Mouse (Mus musculus) heart, adult 2 months (tissue): ENCODE measurements around the gene Clasp2. TPM values are rescaled to one million over a fixed set of nuclear protein-coding genes. Genes with fewer than 3 reads are reported as not detected.

ENCODE experiments used
- DNase-seq, 2 experiments: peaks; one replicate each; pipeline ENCODE4 v3.0.0; 2021
- H3K27ac ChIP-seq: fragments of 200-600 bp; 2 replicates; pipeline ENCODE4 v1.8.1; 2022
- H3K27me3 ChIP-seq: fragments of 200-500 bp; 2 replicates; pipeline ENCODE4 v1.6.1; 2012; ENCODE audit warnings: mild to moderate bottlenecking, low read length, inconsistent platforms, mixed read lengths; ENCODE audit not compliant: control insufficient read depth, insufficient read depth
- H3K36me3 ChIP-seq: fragments of 200-500 bp; 2 replicates; pipeline ENCODE4 v1.6.1; 2012; ENCODE audit warnings: low read length, inconsistent platforms; ENCODE audit not compliant: control insufficient read depth, insufficient read depth
- H3K4me1 ChIP-seq: fragments of 200-500 bp; 2 replicates; pipeline ENCODE4 v1.6.1; 2011; ENCODE audit warnings: low read length; ENCODE audit not compliant: control insufficient read depth, insufficient read depth
- H3K4me3 ChIP-seq: fragments of 200-600 bp; 2 replicates; pipeline ENCODE4 v1.8.1; 2022
- H3K79me2 ChIP-seq: fragments of 200-500 bp; replicated peaks from 2 replicates; pipeline ENCODE4 v1.6.1; 2012; ENCODE audit warnings: mild to moderate bottlenecking, inconsistent platforms, low read length, moderate library complexity, mixed read lengths; ENCODE audit not compliant: control insufficient read depth, insufficient read depth
- H3K9ac ChIP-seq: fragments of 200-500 bp; 2 replicates; pipeline ENCODE4 v1.6.1; 2012; ENCODE audit warnings: low read depth, mild to moderate bottlenecking, control low read depth, inconsistent platforms, low read length, mixed read lengths
- CTCF ChIP-seq: fragments of 200-600 bp; IDR thresholded peaks from 2 replicates; pipeline ENCODE4 v1.8.1; 2022; ENCODE audit warnings: antibody characterized with exemption, mild to moderate bottlenecking, moderate library complexity
- EP300 ChIP-seq: fragments of 200-500 bp; IDR thresholded peaks from 2 replicates; pipeline ENCODE4 v1.6.1; 2011; ENCODE audit warnings: low read depth, low read length, control low read depth; ENCODE audit not compliant: insufficient read depth
- POLR2A ChIP-seq: fragments of 200-500 bp; IDR thresholded peaks from 2 replicates; pipeline ENCODE4 v1.6.1; 2011; ENCODE audit warnings: mild to moderate bottlenecking, low read depth, low read length, control low read depth; ENCODE audit not compliant: insufficient read depth
- WGBS: fragments of 180-500 bp; shearing (Covaris S2); methylation state at CpG from one replicate; pipeline ENCODE4 v1.1.7; 2018; 5-methylcytosine and 5-hydroxymethylcytosine counted together
- intact Hi-C: fragments of 180-260 bp; cut with DNase I; formaldehyde crosslinking; loops from one replicate; pipeline ENCODE4 v1.15.1; 2025
- polyA plus RNA-seq: library from polyadenylated mRNA; depleted of rRNA; stranded (reverse); fragments of >200 nt; gene quantifications from 2 replicates; pipeline ENCODE4 v1.2.3, GENCODE M21; 2012
- total RNA-seq, 2 experiments: library from RNA; stranded (reverse); gene quantifications; 2 replicates each; pipeline ENCODE4 v1.2.3; 2021

Gene Clasp2
- total and polyA plus RNA-seq, 3 experiments: 14.2 to 56.2 (median 53.6) TPM

- intact Hi-C loops: no loop called here
- 58% methylated on average over 3 of the region's 3 CpGs for WGBS
- Histone ChIP-seq H3K4me1 (peaks cover 9% of the 10 kb centered on the region), H3K27me3 (no peaks in the 10 kb centered on the region), H3K4me3 (no peak overlapping the region), H3K79me2 (peaks cover 7% of the 10 kb centered on the region), H3K27ac (no peak overlapping the region), H3K9ac (no peak overlapping the region), H3K36me3 (peaks cover 13% of the 10 kb centered on the region)
- TF ChIP-seq CTCF (no peak), EP300 (no peak), POLR2A (no peak)
- no peak for DNase-seq
These were observed 61.5 kb downstream of the Clasp2 start for GRCm38 (mm10) chr9:113802734-113803133.

- no peak overlapping the region for H3K27ac ChIP-seq
- H3K36me3 ChIP-seq: peaks cover 13% of the 10 kb centered on the region
- no peak overlapping the region for H3K9ac ChIP-seq
- no peak overlapping the region for H3K4me3 ChIP-seq
- WGBS: 78% methylated on average over 2 of the region's 2 CpGs
- intact Hi-C loops: no loop called here
- peaks cover 9% of the 10 kb centered on the region for H3K4me1 ChIP-seq
- H3K79me2 ChIP-seq: peaks cover 8% of the 10 kb centered on the region
- H3K27me3 ChIP-seq: no peaks in the 10 kb centered on the region
- DNase-seq: no peak
- TF ChIP-seq CTCF (no peak), EP300 (no peak), POLR2A (no peak)
These were observed 62.5 kb downstream of the Clasp2 start for GRCm38 (mm10) chr9:113803751-113804150.

GRCm38 (mm10) chr9:113805359-113805758, 64.1 kb downstream of the Clasp2 start:
- 100% methylated on average over 1 of the region's 1 CpGs for WGBS
- no peak overlapping the region for H3K4me3 ChIP-seq

GRCm38 (mm10) chr9:113811327-113811726, 70.1 kb downstream of the Clasp2 start:
- H3K4me3 ChIP-seq: no peak overlapping the region
- H3K9ac ChIP-seq: no peak overlapping the region
- WGBS: 63% methylated on average over 1 of the region's 1 CpGs
- DNase-seq: no peak
- peaks cover 7% of the 10 kb centered on the region for H3K36me3 ChIP-seq
- TF ChIP-seq CTCF (no peak), EP300 (no peak), POLR2A (no peak)
- peaks cover 8% of the 10 kb centered on the region for H3K79me2 ChIP-seq
- no peak overlapping the region for H3K27ac ChIP-seq
- peaks cover 5% of the 10 kb centered on the region for H3K4me1 ChIP-seq
- intact Hi-C loops: no loop called here
- no peaks in the 10 kb centered on the region for H3K27me3 ChIP-seq

More at GRCm38 (mm10) chr9:113805359-113805758, 64.1 kb downstream of the Clasp2 start:
- intact Hi-C loops: no loop called here
- no peak overlapping the region for H3K27ac ChIP-seq
- DNase-seq: no peak
- no peaks in the 10 kb centered on the region for H3K27me3 ChIP-seq
- peaks cover 7% of the 10 kb centered on the region for H3K79me2 ChIP-seq
- H3K9ac ChIP-seq: no peak overlapping the region
- H3K36me3 ChIP-seq: peaks cover 7% of the 10 kb centered on the region
- H3K4me1 ChIP-seq: peaks cover 6% of the 10 kb centered on the region
- TF ChIP-seq POLR2A (no peak), CTCF (no peak), EP300 (no peak)

- DNase-seq: peak in 1 of 2 experiments; percentile 12
- Histone ChIP-seq H3K27ac (no peak overlapping the region), H3K79me2 (peaks cover 8% of the 10 kb centered on the region), H3K36me3 (peaks cover 7% of the 10 kb centered on the region), H3K9ac (peak overlapping the region; percentile 38), H3K4me1 (peaks cover 5% of the 10 kb centered on the region), H3K4me3 (peak overlapping the region; percentile 15; the same call in 1 of the 2 replicates), H3K27me3 (no peaks in the 10 kb centered on the region)
- intact Hi-C loops: no loop called here
- WGBS: 38% methylated on average over 9 of the region's 9 CpGs
- TF ChIP-seq EP300: no peak
- TF ChIP-seq CTCF: no peak
- no peak for TF ChIP-seq POLR2A
These were observed 70.8 kb downstream of the Clasp2 start for GRCm38 (mm10) chr9:113811957-113812670.

GRCm38 (mm10) chr9:113812671-113813001, 71.4 kb downstream of the Clasp2 start:
- intact Hi-C loops: no loop called here
- Histone ChIP-seq H3K36me3 (peaks cover 7% of the 10 kb centered on the region), H3K9ac (no peak overlapping the region), H3K27ac (no peak overlapping the region), H3K4me1 (peaks cover 5% of the 10 kb centered on the region), H3K4me3 (no peak overlapping the region), H3K27me3 (no peaks in the 10 kb centered on the region), H3K79me2 (peaks cover 6% of the 10 kb centered on the region)
- TF ChIP-seq POLR2A: no peak
- no peak for TF ChIP-seq CTCF
- no peak for TF ChIP-seq EP300
- DNase-seq: no peak
- WGBS: 68% methylated on average over 4 of the region's 4 CpGs
